Mouse (Mus musculus) T-cell, adult 66 days (primary cell): ENCODE measurements around the gene Scimp. TPM values are rescaled to one million over a fixed set of nuclear protein-coding genes. Genes with fewer than 3 reads are reported as not detected.

Experiments
- total RNA-seq, 2 experiments: library from RNA; stranded (reverse); gene quantifications; 3 replicates in 1 of 2; 4 replicates in 1 of 2; pipeline ENCODE4 v1.2.4; 2023

The Scimp gene
- total RNA-seq, result not detected

DNA sequence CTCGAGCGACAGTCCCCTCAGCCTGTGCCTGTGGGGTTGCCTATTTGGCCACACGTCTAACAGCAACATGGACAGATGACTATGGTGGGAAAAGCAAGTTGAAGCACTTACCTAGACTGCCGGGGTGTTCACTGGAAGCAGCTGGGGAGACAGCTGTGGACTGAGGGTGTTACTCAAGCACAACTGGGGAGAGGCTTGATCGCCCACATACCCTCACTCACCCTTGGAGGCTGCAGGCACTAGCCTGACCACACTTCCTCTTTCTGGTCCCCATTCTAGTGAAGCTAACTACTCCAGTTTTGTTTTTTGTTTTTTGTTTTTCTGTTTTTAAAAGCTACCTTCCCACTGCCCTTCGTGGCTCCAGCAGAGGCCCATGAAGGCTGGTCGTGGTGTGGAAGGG, at the start of gene Scimp:
TSS of gene Scimp (minus strand) at position 222 of the 400 bp plus-strand sequence.

DNA sequence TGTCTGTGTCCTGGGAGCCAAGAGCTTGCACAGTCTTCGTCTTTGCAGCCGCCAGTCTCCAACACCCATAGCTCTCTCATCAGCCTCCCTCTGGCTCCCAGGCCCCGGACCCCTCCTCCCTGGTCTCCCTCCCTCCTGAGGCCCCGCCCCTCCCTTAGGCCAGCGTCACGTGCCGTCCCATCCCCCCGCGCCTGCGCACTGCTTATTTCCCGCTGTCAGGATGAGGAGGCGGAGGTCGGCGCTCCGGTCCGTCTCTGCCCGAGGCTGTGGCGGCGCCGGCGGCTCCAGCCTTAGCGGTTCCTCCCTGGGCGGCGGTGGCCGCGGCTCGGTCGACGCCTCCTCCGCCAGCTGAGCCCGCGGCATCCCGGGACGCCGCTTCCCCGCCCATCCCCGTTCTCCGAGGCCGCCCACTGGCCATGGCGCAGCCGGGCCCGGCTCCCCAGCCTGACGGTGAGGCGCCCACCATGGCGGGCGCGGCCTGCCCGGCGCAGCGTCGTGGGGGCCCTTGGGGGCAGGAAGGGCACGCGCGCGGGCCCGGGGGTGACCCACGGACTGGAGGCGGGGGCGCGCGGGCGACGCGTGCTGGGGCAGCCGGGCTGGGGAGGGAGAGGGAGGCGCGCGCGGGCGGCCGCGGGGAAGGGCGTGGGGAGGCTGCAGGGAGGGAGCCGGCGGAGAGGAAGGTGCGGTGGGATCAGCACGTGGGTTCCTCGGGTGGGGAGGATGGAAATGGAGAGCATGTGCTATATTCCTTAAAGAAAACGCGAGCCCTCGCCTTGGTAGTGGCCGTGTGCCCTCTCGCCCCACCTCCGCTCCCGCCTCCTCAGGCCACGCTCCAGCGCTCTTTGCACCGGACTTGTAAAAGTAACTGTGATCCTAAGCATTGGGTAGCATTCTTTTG, 32.4 kb upstream of the Scimp start, which contains the start of gene Rabep1:
TSS of gene Rabep1 (plus strand) at position 220 of the 898 bp plus-strand sequence.

DNA sequence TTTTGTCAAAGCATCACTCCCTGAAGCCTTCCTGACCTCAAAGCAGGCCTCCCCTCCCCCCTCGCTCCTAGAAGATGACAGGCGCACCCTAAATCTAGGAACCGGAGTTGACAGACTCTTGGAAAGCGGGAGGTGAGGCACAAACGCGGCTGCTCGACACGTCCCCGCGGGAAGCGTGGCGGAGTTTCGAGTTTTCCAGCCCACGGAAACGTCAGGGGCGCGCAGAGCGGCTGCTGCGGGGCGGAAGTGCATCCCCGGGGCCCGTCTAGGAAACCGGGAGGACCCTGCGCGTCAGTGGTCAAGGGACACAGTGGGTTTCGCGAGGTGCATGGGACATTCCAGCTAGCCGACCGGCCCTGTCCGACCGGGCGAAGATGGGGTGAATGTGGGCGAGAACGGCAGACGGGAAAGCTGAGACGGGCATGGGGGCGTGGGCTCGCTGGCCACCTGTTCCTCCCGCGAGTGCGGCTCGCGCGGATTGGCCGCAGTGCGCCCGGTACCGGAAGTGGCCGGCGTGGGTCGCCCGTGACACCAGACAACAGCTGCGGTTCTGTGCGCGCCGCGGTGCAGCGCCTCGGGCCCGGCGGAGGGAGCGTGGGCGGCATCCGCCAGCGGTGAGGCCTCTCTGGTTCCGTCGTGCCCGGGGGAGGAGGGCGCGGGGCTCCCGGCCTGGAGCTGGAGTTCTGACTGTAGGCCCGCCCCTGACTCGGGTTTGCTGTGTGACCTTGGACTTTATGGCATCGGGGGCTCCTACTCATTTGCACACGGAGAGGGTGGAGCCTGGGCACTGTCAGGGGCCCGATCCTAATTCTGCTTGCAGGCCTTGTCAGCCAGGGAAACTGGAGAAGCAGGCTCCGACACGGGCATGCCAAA, 48.2 kb downstream of the Scimp start, which contains the start of gene Zfp3:
TSS of gene Zfp3 (plus strand) at position 274 of the 873 bp plus-strand sequence.

Other genes with a start within 250 kb of the Scimp start
- gene Mink1, start 249.7 kb downstream of the Scimp start, total RNA-seq, result 100 to 1,000 TPM; 172 to 178 TPM
- gene 4930544D05Rik, start 196.7 kb downstream of the Scimp start, total RNA-seq, result 1 to 10 TPM; 2.6 to 3.3 TPM
- 1 to 10 TPM; 3.3 to 4.4 TPM for gene Chrne, start 193.4 kb downstream of the Scimp start, total RNA-seq
- not detected for gene Gp1ba, start 173.5 kb downstream of the Scimp start, total RNA-seq
- gene Rnf167, start 165.4 kb downstream of the Scimp start, total RNA-seq, result 100 to 1,000 TPM; 234 to 250 TPM
- gene Slc25a11, start 165.1 kb downstream of the Scimp start, total RNA-seq, result 10 to 100 TPM; 64.3 to 67.8 TPM
- 1,000 to 10,000 TPM; 1,694 to 1,755 TPM for gene Pfn1, start 157.9 kb downstream of the Scimp start, total RNA-seq
- gene Eno3, start 155.4 kb downstream of the Scimp start, total RNA-seq, result 10 to 100 TPM; 30.7 to 31.4 TPM
- gene Spag7, start 143.2 kb downstream of the Scimp start, total RNA-seq, result 10 to 100 TPM; 32.6 to 35.8 TPM
- gene Camta2, start 124.5 kb downstream of the Scimp start, total RNA-seq, result 10 to 100 TPM; 43.9 to 48.0 TPM
- gene Inca1, start 112.4 kb downstream of the Scimp start, total RNA-seq, result under 1 TPM; 0.47 to 0.53 TPM
- 10 to 100 TPM; 29.5 to 33.2 TPM for gene Kif1c, start 112.0 kb downstream of the Scimp start, total RNA-seq
- 1 to 10 TPM; 3.3 to 4.7 TPM for gene Zfp3, start 48.4 kb downstream of the Scimp start, total RNA-seq
- 10 to 100 TPM; 37.8 to 41.6 TPM for gene Rabep1, start 32.2 kb upstream of the Scimp start, total RNA-seq
- gene Nup88, start 157.4 kb upstream of the Scimp start, total RNA-seq, result 10 to 100 TPM; 91.2 to 98.1 TPM
- gene Rpain, start 157.6 kb upstream of the Scimp start, total RNA-seq, result 10 to 100 TPM; 49.0 to 50.9 TPM
- 100 to 1,000 TPM in 1 of 2 experiments, 10 to 100 TPM in 1; 92.8 to 110 TPM for gene C1qbp, start 170.4 kb upstream of the Scimp start, total RNA-seq
- 10 to 100 TPM; 29.8 to 33.7 TPM for gene Dhx33, start 191.9 kb upstream of the Scimp start, total RNA-seq
- gene Mis12, start 207.0 kb upstream of the Scimp start, total RNA-seq, result 10 to 100 TPM; 13.4 to 17.3 TPM
- 10 to 100 TPM; 34.5 to 38.4 TPM for gene Derl2, start 207.3 kb upstream of the Scimp start, total RNA-seq
- under 1 TPM; 0.39 to 0.61 TPM for gene 6330403K07Rik, start 220.9 kb upstream of the Scimp start, total RNA-seq